Mouse (Mus musculus): ENCODE measurements at regions not wholly inside any gene's neighbourhood (a gene's known extent, or its start where the extent isn't known, plus 50 kb on each side); places are given as distances from the start of the nearest gene placed in this dataset.

DNA sequence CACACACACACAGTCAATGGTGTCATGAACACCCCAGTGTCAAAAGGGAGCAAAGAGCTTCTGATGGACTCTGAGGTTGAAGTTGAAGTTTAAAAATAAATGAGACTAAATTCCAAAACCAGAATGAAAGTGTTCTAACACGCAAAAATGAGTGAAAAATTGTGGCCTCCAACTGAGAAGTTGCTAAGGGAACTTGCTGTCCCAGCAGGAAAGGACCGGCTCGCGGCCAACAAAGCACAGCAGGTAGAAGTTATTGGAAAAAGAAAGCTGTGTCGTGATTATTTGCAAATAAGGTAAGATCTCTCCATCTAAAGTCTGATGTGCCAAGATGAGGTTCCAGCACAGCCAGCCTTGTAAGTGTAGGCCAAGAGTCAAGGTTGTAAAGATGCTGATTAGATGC, 169.7 kb downstream of the Nrp2 start:
- Histone ChIP-seq H3K4me1 (replicated peaks) (no peaks in the 10 kb centered on the region), H3K4me3 (no peak overlapping the region), H3K27ac (no peak overlapping the region), H3K36me3 (no peaks in the 10 kb centered on the region), H3K4me2 (no peak overlapping the region), H3K9ac (no peak overlapping the region), H3K9me3 (replicated peaks) (no peaks in the 10 kb centered on the region), H3K27me3 (no peaks in the 10 kb centered on the region)
- no peak for ATAC-seq (replicated peaks; ENCODE audit: insufficient number of reproducible peaks, insufficient read depth, low FRiP score, low read depth)
- 88% methylated on average over 5 of the region's 5 CpGs for WGBS

- Histone ChIP-seq H3K9me3 (replicated peaks) (no peaks in the 10 kb centered on the region), H3K36me3 (no peaks in the 10 kb centered on the region), H3K4me3 (no peak overlapping the region), H3K9ac (no peak overlapping the region), H3K4me1 (replicated peaks) (no peaks in the 10 kb centered on the region), H3K27me3 (no peaks in the 10 kb centered on the region), H3K4me2 (no peak overlapping the region), H3K27ac (no peak overlapping the region)
- ATAC-seq (replicated peaks; ENCODE audit: insufficient number of reproducible peaks, insufficient read depth, low FRiP score, low read depth): no peak
- 81% methylated on average over 9 of the region's 9 CpGs for WGBS
Measured at GRCm38 (mm10) chr1:62875631-62876030, 172.5 kb downstream of the Nrp2 start.

GRCm38 (mm10) chr1:62876685-62877084, 173.6 kb downstream of the Nrp2 start:
- WGBS: 70% methylated on average over 3 of the region's 3 CpGs
- no peak overlapping the region for H3K9ac ChIP-seq
- no peak for ATAC-seq (replicated peaks; ENCODE audit: insufficient number of reproducible peaks, insufficient read depth, low FRiP score, low read depth)

GRCm38 (mm10) chr1:62880882-62881291, 177.8 kb downstream of the Nrp2 start:
- Histone ChIP-seq H3K4me2 (no peak overlapping the region), H3K4me3 (no peak overlapping the region), H3K9me3 (replicated peaks) (no peaks in the 10 kb centered on the region), H3K36me3 (no peaks in the 10 kb centered on the region), H3K4me1 (replicated peaks) (peaks cover 3% of the 10 kb centered on the region), H3K27me3 (no peaks in the 10 kb centered on the region), H3K27ac (no peak overlapping the region), H3K9ac (no peak overlapping the region)
- 75% methylated on average over 4 of the region's 4 CpGs for WGBS
- no peak for ATAC-seq (replicated peaks; ENCODE audit: insufficient number of reproducible peaks, insufficient read depth, low FRiP score, low read depth)

More at GRCm38 (mm10) chr1:62876685-62877084, 173.6 kb downstream of the Nrp2 start:
- no peak overlapping the region for H3K27ac ChIP-seq
- H3K4me3 ChIP-seq: no peak overlapping the region
- no peaks in the 10 kb centered on the region for H3K36me3 ChIP-seq
- no peak overlapping the region for H3K4me2 ChIP-seq
- H3K27me3 ChIP-seq: no peaks in the 10 kb centered on the region
- no peaks in the 10 kb centered on the region for H3K9me3 ChIP-seq (replicated peaks)
- peaks cover 3% of the 10 kb centered on the region; the same call in 1 of the 2 replicates for H3K4me1 ChIP-seq (replicated peaks)

- no peak overlapping the region for H3K9ac ChIP-seq
- no peak overlapping the region for H3K4me3 ChIP-seq
- no peaks in the 10 kb centered on the region for H3K27me3 ChIP-seq
- H3K9me3 ChIP-seq (replicated peaks): no peaks in the 10 kb centered on the region
- WGBS: 85% methylated on average over 6 of the region's 6 CpGs
- H3K27ac ChIP-seq: no peak overlapping the region
- no peak for ATAC-seq (replicated peaks; ENCODE audit: insufficient number of reproducible peaks, insufficient read depth, low FRiP score, low read depth)
- H3K4me1 ChIP-seq (replicated peaks): peaks cover 3% of the 10 kb centered on the region
- H3K36me3 ChIP-seq: no peaks in the 10 kb centered on the region
- H3K4me2 ChIP-seq: no peak overlapping the region
Measured at GRCm38 (mm10) chr1:62881477-62881876, 178.4 kb downstream of the Nrp2 start.

GRCm38 (mm10) chr1:62882028-62882427, 178.9 kb downstream of the Nrp2 start:
- Histone ChIP-seq H3K27me3 (no peaks in the 10 kb centered on the region), H3K9ac (no peak overlapping the region), H3K4me1 (replicated peaks) (peaks cover 3% of the 10 kb centered on the region), H3K4me3 (no peak overlapping the region), H3K27ac (no peak overlapping the region), H3K36me3 (no peaks in the 10 kb centered on the region), H3K9me3 (replicated peaks) (no peaks in the 10 kb centered on the region), H3K4me2 (no peak overlapping the region)
- 82% methylated on average over 5 of the region's 5 CpGs for WGBS
- ATAC-seq (replicated peaks; ENCODE audit: insufficient number of reproducible peaks, insufficient read depth, low FRiP score, low read depth): no peak

- H3K9me3 ChIP-seq (replicated peaks): no peaks in the 10 kb centered on the region
- no peak overlapping the region for H3K4me3 ChIP-seq
- WGBS: 52% methylated on average over 20 of the region's 20 CpGs
- H3K27ac ChIP-seq: no peak overlapping the region
- H3K4me2 ChIP-seq: peak overlapping the region; percentile 21; the same call in 1 of the 2 replicates
- H3K9ac ChIP-seq: no peak overlapping the region
- H3K27me3 ChIP-seq: no peaks in the 10 kb centered on the region
- ATAC-seq (replicated peaks; ENCODE audit: insufficient number of reproducible peaks, insufficient read depth, low FRiP score, low read depth): no peak
- H3K36me3 ChIP-seq: no peaks in the 10 kb centered on the region
- peaks cover 3% of the 10 kb centered on the region for H3K4me1 ChIP-seq (replicated peaks)
Measured at GRCm38 (mm10) chr1:62884876-62885480, 181.9 kb downstream of the Nrp2 start.

GRCm38 (mm10) chr1:62887585-62888483, 184.7 kb downstream of the Nrp2 start:
- ATAC-seq (replicated peaks; ENCODE audit: insufficient number of reproducible peaks, insufficient read depth, low FRiP score, low read depth): no peak
- 45% methylated on average over 9 of the region's 9 CpGs for WGBS
- Histone ChIP-seq H3K9me3 (replicated peaks) (no peaks in the 10 kb centered on the region), H3K4me2 (no peak overlapping the region), H3K4me1 (replicated peaks) (no peaks in the 10 kb centered on the region; the same call in none of the 2 replicates), H3K9ac (no peak overlapping the region), H3K4me3 (no peak overlapping the region), H3K27ac (no peak overlapping the region), H3K27me3 (no peaks in the 10 kb centered on the region), H3K36me3 (no peaks in the 10 kb centered on the region)

DNA sequence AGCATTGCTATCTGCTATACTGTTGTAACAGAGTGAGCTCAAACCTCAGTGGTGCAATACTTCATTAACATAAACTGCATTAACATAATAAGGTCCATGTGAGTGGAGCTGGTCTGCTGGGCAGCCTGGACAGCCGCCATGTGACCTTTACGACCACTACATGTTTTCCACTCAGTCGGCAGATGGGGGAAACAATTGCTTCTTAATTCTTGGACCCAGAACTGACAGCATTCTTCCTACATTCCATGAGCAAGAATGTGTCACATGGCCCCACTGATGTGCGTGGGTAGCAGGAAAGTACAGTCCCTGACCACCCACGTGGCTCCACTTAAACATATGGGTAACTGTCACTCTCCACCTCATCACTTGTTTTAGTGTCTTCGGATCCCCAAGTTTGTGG, 198.3 kb downstream of the Nrp2 start:
- no peak overlapping the region for H3K4me3 ChIP-seq
- 55% methylated on average over 6 of the region's 6 CpGs for WGBS
- ATAC-seq (replicated peaks; ENCODE audit: insufficient number of reproducible peaks, insufficient read depth, low FRiP score, low read depth): no peak
- no peaks in the 10 kb centered on the region for H3K36me3 ChIP-seq
- no peak overlapping the region for H3K4me2 ChIP-seq
- no peak overlapping the region for H3K27ac ChIP-seq
- H3K27me3 ChIP-seq: no peaks in the 10 kb centered on the region
- no peak overlapping the region for H3K9ac ChIP-seq
- H3K9me3 ChIP-seq (replicated peaks): no peaks in the 10 kb centered on the region
- peaks cover 8% of the 10 kb centered on the region; the same call in 1 of the 2 replicates for H3K4me1 ChIP-seq (replicated peaks)

- no peak for ATAC-seq (replicated peaks; ENCODE audit: insufficient number of reproducible peaks, insufficient read depth, low FRiP score, low read depth)
- 75% methylated on average over 5 of the region's 5 CpGs for WGBS
- H3K27ac ChIP-seq: no peak overlapping the region
Measured at GRCm38 (mm10) chr1:62901871-62902270, 198.8 kb downstream of the Nrp2 start.

GRCm38 (mm10) chr1:62902931-62903453, 199.9 kb downstream of the Nrp2 start:
- no peak overlapping the region for H3K4me2 ChIP-seq
- no peak overlapping the region for H3K27ac ChIP-seq
- peaks cover 8% of the 10 kb centered on the region; the same call in 1 of the 2 replicates for H3K4me1 ChIP-seq (replicated peaks)
- no peaks in the 10 kb centered on the region for H3K27me3 ChIP-seq
- 80% methylated on average over 6 of the region's 6 CpGs for WGBS
- H3K4me3 ChIP-seq: no peak overlapping the region
- no peak for ATAC-seq (replicated peaks; ENCODE audit: insufficient number of reproducible peaks, insufficient read depth, low FRiP score, low read depth)
- no peak overlapping the region for H3K9ac ChIP-seq
- H3K36me3 ChIP-seq: no peaks in the 10 kb centered on the region
- no peaks in the 10 kb centered on the region for H3K9me3 ChIP-seq (replicated peaks)

More at GRCm38 (mm10) chr1:62901871-62902270, 198.8 kb downstream of the Nrp2 start:
- Histone ChIP-seq H3K36me3 (no peaks in the 10 kb centered on the region), H3K4me1 (replicated peaks) (peaks cover 8% of the 10 kb centered on the region; the same call in 1 of the 2 replicates), H3K4me2 (no peak overlapping the region), H3K9ac (no peak overlapping the region), H3K9me3 (replicated peaks) (no peaks in the 10 kb centered on the region), H3K4me3 (no peak overlapping the region), H3K27me3 (no peaks in the 10 kb centered on the region)
